Mouse (Mus musculus) olfactory bulb, adult 2 months (tissue): ENCODE results near the gene Tnnt2. TPM values are rescaled to one million over a fixed set of nuclear protein-coding genes. Genes with fewer than 3 reads are reported as not detected.
A peak's percentile ranks its signal among the peaks of the same experiment; 100 is the strongest.

Experiments used
- H3K27ac ChIP-seq: fragments of 200-500 bp; 2 replicates; pipeline ENCODE4 v1.5.1; 2012; ENCODE audit warnings: low read depth, low read length; ENCODE audit not compliant: insufficient read depth
- H3K4me1 ChIP-seq: fragments of 200-500 bp; 2 replicates; pipeline ENCODE4 v1.6.1; 2012; ENCODE audit warnings: low read length; ENCODE audit not compliant: control insufficient read depth, insufficient read depth
- H3K4me3 ChIP-seq: fragments of 200-500 bp; 2 replicates; pipeline ENCODE4 v1.5.1; 2012; ENCODE audit warnings: mild to moderate bottlenecking, low read depth, low read length, moderate library complexity; ENCODE audit not compliant: insufficient read depth
- CTCF ChIP-seq: fragments of 200-500 bp; IDR thresholded peaks from 2 replicates; pipeline ENCODE4 v1.5.1; 2012; ENCODE audit warnings: low read depth, mild to moderate bottlenecking, low read length, moderate library complexity; ENCODE audit not compliant: insufficient read depth
- POLR2A ChIP-seq: fragments of 200-500 bp; IDR thresholded peaks from 2 replicates; pipeline ENCODE4 v1.6.1; 2012; ENCODE audit warnings: mild to moderate bottlenecking, low read depth, low read length, moderate library complexity; ENCODE audit not compliant: insufficient read depth
- WGBS: fragments of 180-500 bp; shearing (Covaris S2); methylation state at CpG from one replicate; pipeline ENCODE4 v1.1.7; 2018; 5-methylcytosine and 5-hydroxymethylcytosine counted together
- polyA plus RNA-seq: library from polyadenylated mRNA; stranded (reverse); fragments of >200 nt; gene quantifications from 2 replicates; pipeline ENCODE4 v1.2.4, GENCODE M21; 2012; ENCODE audit warnings: low replicate concordance; ENCODE audit not compliant: missing spikeins, insufficient read depth, insufficient read length

The Tnnt2 gene
- polyA plus RNA-seq, 1 experiment = not detected

- no peak overlapping the region for H3K27ac ChIP-seq
- no peak overlapping the region for H3K4me3 ChIP-seq
- H3K4me1 ChIP-seq = peaks cover 16% of the 10 kb centered on the region
- WGBS = 80% methylated on average over 12 of the region's 12 CpGs
- TF ChIP-seq CTCF = 0 out of 2 replicates have a peak, but pooled peaks have one; percentile 22
- TF ChIP-seq POLR2A = no peak
Measured at GRCm38 (mm10) chr1:135850722-135851512, 14.8 kb downstream of the Tnnt2 start.

GRCm38 (mm10) chr1:135852044-135852756, 16.0 kb downstream of the Tnnt2 start:
- 48% methylated on average over 13 of the region's 13 CpGs for WGBS
- H3K27ac ChIP-seq = peak overlapping the region; percentile 29; the same call in 1 of the 2 replicates
- no peak for TF ChIP-seq CTCF
- peaks cover 16% of the 10 kb centered on the region for H3K4me1 ChIP-seq
- H3K4me3 ChIP-seq = no peak overlapping the region

- H3K27ac ChIP-seq = no peak overlapping the region
- peaks cover 16% of the 10 kb centered on the region for H3K4me1 ChIP-seq
- H3K4me3 ChIP-seq = no peak overlapping the region
- TF ChIP-seq POLR2A (no peak), CTCF (no peak)
- WGBS = 96% methylated on average over 4 of the region's 4 CpGs
Measured at GRCm38 (mm10) chr1:135853200-135853599, 17.0 kb downstream of the Tnnt2 start.

GRCm38 (mm10) chr1:135854591-135855343, 18.6 kb downstream of the Tnnt2 start:
- Histone ChIP-seq H3K4me3 (no peak overlapping the region), H3K4me1 (peaks cover 16% of the 10 kb centered on the region), H3K27ac (no peak overlapping the region)
- no peak for TF ChIP-seq POLR2A
- no peak for TF ChIP-seq CTCF
- WGBS = 91% methylated on average over 6 of the region's 6 CpGs

GRCm38 (mm10) chr1:135855344-135855687, 19.2 kb downstream of the Tnnt2 start:
- TF ChIP-seq POLR2A (no peak), CTCF (no peak)
- no peak overlapping the region for H3K27ac ChIP-seq
- peaks cover 16% of the 10 kb centered on the region for H3K4me1 ChIP-seq
- WGBS = 98% methylated on average over 1 of the region's 1 CpGs
- no peak overlapping the region for H3K4me3 ChIP-seq

GRCm38 (mm10) chr1:135856070-135856469, 19.9 kb downstream of the Tnnt2 start:
- Histone ChIP-seq H3K27ac (no peak overlapping the region), H3K4me1 (peaks cover 16% of the 10 kb centered on the region), H3K4me3 (no peak overlapping the region)
- 84% methylated on average over 4 of the region's 4 CpGs for WGBS
- TF ChIP-seq CTCF (no peak), POLR2A (no peak)

- WGBS = 75% methylated on average over 11 of the region's 11 CpGs
- TF ChIP-seq CTCF (no peak), POLR2A (no peak)
- Histone ChIP-seq H3K4me1 (peaks cover 12% of the 10 kb centered on the region), H3K27ac (no peak overlapping the region), H3K4me3 (no peak overlapping the region)
Measured at GRCm38 (mm10) chr1:135857137-135857775, 21.1 kb downstream of the Tnnt2 start.

- no peak overlapping the region for H3K27ac ChIP-seq
- TF ChIP-seq CTCF (no peak), POLR2A (no peak)
- 92% methylated on average over 7 of the region's 7 CpGs for WGBS
- peaks cover 10% of the 10 kb centered on the region for H3K4me1 ChIP-seq
- H3K4me3 ChIP-seq = no peak overlapping the region
Measured at GRCm38 (mm10) chr1:135858533-135858932, 22.4 kb downstream of the Tnnt2 start.

GRCm38 (mm10) chr1:135861091-135861490, 24.9 kb downstream of the Tnnt2 start:
- WGBS = 94% methylated on average over 5 of the region's 5 CpGs
- Histone ChIP-seq H3K4me1 (peaks cover 10% of the 10 kb centered on the region), H3K4me3 (no peak overlapping the region), H3K27ac (no peak overlapping the region)
- no peak for TF ChIP-seq POLR2A
- no peak for TF ChIP-seq CTCF
